Mouse (Mus musculus): ENCODE data around the gene Cox6b2. TPM values are rescaled to one million over a fixed set of nuclear protein-coding genes. Genes with fewer than 3 reads are reported as not detected.

Gene Cox6b2
- polyA plus RNA-seq, 1 experiment from 2014 or later, result 159 TPM

GRCm38 (mm10) chr7:4782759-4783158 lies 29.9 kb upstream of the Cox6b2 start, which contains the start of the genes Il11 and Tmem190:
Gene Il11 (minus strand): TSS chr7:4782859.
Gene Tmem190 (plus strand): TSS chr7:4782937.
- Histone ChIP-seq H3K4me1 (peaks cover 46% of the 10 kb centered on the region), H3K27ac (peak within 1 kb of the TSS; percentile 43; the same call in 1 of the 2 replicates), H3K36me3 (peaks cover 12% of the 10 kb centered on the region), H3K27me3 (replicated peaks) (peaks cover 52% of the 10 kb centered on the region), H3K4me3 (no peak within 1 kb of the TSS), H3K9me3 (replicated peaks) (no peaks in the 10 kb centered on the region), H3K4me2 (peak within 1 kb of the TSS; percentile 39), H3K9ac (peak within 1 kb of the TSS; percentile 47; the same call in 1 of the 2 replicates)
- ATAC-seq, result no peak
- WGBS (ENCODE audit: insufficient replicate concordance), result 71% methylated on average over 2 of the region's 2 CpGs

DNA sequence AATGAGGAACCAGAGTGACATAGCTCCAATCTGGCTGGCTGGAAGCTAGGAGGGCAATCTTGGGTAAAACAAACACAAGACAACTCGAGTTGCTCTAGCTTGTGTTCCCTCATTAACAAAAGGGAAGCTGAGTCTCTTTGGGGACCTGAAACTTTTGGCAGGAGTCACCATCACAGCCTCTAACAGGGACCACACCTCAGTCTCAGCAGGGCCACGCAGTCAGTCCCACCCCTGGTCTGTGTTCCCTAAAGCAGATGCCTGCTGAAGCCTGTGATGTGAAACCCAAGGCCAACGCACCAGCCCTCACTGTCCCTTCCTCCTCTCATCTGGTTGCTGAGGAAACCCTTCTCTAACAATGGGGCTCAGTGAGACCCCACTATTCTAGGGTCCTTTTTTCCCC lies 29.2 kb upstream of the Cox6b2 start:
- Histone ChIP-seq H3K36me3 (peaks cover 12% of the 10 kb centered on the region), H3K4me3 (no peak overlapping the region), H3K27ac (no peak overlapping the region), H3K9me3 (replicated peaks) (no peaks in the 10 kb centered on the region), H3K4me2 (no peak overlapping the region), H3K9ac (no peak overlapping the region), H3K27me3 (replicated peaks) (peaks cover 58% of the 10 kb centered on the region), H3K4me1 (peaks cover 43% of the 10 kb centered on the region)
- no peak for ATAC-seq
- WGBS (ENCODE audit: insufficient replicate concordance), result 41% methylated on average over 3 of the region's 3 CpGs

- Histone ChIP-seq H3K27me3 (replicated peaks) (peaks cover 80% of the 10 kb centered on the region), H3K9ac (no peak overlapping the region), H3K4me3 (no peak overlapping the region), H3K4me2 (0 out of 2 replicates have a peak overlapping the region, but pooled peaks have one; percentile 8), H3K27ac (no peak overlapping the region), H3K4me1 (peaks cover 43% of the 10 kb centered on the region), H3K9me3 (replicated peaks) (no peaks in the 10 kb centered on the region), H3K36me3 (peaks cover 10% of the 10 kb centered on the region)
- WGBS (ENCODE audit: insufficient replicate concordance), result 8% methylated on average over 5 of the region's 5 CpGs
- ATAC-seq, result no peak
These were observed 27.0 kb upstream of the Cox6b2 start for GRCm38 (mm10) chr7:4779921-4780320.

- no peak overlapping the region for H3K4me3 ChIP-seq
- ATAC-seq, result no peak
- H3K4me2 ChIP-seq, result peak overlapping the region; percentile 66; the same call in 1 of the 2 replicates
- H3K27ac ChIP-seq, result no peak overlapping the region
- H3K9me3 ChIP-seq (replicated peaks), result no peaks in the 10 kb centered on the region
- no peak overlapping the region for H3K9ac ChIP-seq
- H3K27me3 ChIP-seq (replicated peaks), result peaks cover 99% of the 10 kb centered on the region
- peaks cover 25% of the 10 kb centered on the region for H3K4me1 ChIP-seq
- no peaks in the 10 kb centered on the region for H3K36me3 ChIP-seq
- WGBS (ENCODE audit: insufficient replicate concordance), result 11% methylated on average over 17 of the region's 20 CpGs
These were observed 25.1 kb upstream of the Cox6b2 start for GRCm38 (mm10) chr7:4777851-4778637.

DNA sequence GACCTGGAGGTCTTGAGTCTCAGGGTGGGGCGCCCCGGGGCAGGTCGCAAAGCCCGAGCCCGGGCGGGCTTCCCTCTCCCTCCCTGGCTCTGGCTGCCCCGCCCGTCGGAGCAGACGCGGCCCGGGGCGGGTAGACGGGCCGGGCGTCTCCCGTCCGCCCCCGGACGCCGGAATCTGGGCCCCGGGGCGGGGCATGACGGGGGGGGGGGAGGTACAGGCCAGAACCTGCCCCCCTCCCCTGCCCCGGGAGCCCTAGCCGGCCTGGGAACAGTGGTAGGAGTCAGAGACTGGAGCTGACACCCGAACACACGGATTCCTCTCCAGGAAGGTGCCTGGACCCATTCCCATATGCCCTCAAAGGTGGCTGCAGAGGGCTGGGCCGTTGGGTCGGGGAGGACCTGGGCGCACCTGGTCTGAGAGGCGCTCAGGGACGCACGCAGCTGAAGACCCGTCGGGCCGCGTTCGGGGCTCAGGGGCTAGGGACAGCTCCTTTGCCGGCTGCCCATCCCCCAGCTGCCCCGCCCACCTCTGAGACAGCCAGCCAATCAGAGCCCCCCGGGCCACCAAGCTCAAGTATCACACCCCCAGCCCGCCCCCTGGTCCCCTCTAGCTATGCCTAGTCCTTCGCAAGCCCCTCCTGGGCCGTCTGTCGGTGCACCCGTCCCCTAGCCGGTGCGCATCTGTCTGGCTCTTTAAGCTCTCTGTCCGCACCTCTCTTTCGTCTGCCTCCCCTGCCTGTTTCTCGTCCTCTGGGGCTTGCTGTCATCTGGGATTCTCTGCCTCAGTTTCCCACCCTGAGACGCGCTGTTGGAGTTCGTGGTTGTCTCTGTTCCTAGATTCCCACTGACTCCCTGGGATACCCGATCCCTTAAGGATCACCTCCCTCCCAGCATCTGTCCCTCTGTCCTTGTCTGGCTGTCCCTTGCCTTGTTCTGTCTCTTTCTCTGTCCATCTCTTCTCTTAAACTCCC lies 24.3 kb upstream of the Cox6b2 start:
- Histone ChIP-seq H3K9ac (peak overlapping the region; percentile 17; the same call in 1 of the 2 replicates), H3K27ac (no peak overlapping the region), H3K27me3 (replicated peaks) (peaks cover 96% of the 10 kb centered on the region), H3K36me3 (no peaks in the 10 kb centered on the region), H3K9me3 (replicated peaks) (no peaks in the 10 kb centered on the region), H3K4me2 (peak overlapping the region; percentile 66), H3K4me1 (peaks cover 20% of the 10 kb centered on the region), H3K4me3 (peak overlapping the region; percentile 44)
- 2% methylated on average over 53 of the region's 56 CpGs for WGBS (ENCODE audit: insufficient replicate concordance)
- ATAC-seq, result peak; percentile 41

DNA sequence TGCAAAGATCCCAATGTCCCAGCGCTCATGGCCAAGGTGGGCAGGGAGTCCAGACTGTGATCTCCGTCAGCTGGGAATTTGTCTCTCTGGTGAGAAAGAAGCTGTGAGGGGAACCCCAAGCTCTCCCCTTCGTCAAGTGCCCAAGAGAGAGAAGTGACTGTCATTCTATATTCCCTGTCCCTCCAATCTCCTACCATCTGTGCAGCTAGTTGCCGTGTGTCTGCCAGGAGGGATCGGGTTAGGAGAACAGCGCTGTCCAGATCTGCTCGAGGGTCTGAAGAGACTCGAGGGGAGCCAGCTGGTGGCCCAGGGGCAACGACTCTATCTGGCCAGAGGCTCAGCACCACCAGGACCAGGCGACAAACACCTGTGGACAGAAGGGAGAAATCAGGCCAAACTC lies 23.2 kb upstream of the Cox6b2 start:
- Histone ChIP-seq H3K4me2 (no peak overlapping the region), H3K27me3 (replicated peaks) (peaks cover 96% of the 10 kb centered on the region), H3K36me3 (no peaks in the 10 kb centered on the region), H3K9ac (no peak overlapping the region), H3K4me3 (no peak overlapping the region), H3K9me3 (replicated peaks) (no peaks in the 10 kb centered on the region), H3K27ac (no peak overlapping the region), H3K4me1 (peaks cover 20% of the 10 kb centered on the region)
- 42% methylated on average over 10 of the region's 10 CpGs for WGBS (ENCODE audit: insufficient replicate concordance)
- no peak for ATAC-seq

DNA sequence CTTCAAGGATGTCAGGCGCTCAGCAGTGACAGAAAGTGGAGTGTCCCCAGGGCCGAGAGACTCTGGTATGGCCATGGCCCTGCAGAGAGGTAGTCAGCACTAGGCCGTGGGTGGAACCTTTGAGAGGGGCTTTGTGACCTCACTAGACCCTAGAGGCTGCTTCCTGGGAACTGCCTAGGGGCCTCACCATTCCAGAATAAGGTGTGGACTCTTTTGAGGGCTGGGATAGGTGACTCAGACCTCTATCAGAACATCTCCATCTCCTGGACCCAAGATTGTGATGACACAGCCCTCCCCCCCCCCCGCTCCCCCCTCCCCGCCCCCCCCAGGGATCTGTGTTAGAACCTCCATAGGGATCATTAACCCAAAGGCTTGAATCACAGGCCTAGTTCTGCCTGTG lies 18.3 kb upstream of the Cox6b2 start, which contains the start of gene Fam71e2:
Gene Fam71e2 (minus strand): TSS at position 101 of the 400 bp plus-strand sequence.
- 53% methylated on average over 3 of the region's 5 CpGs for WGBS (ENCODE audit: insufficient replicate concordance)
- H3K4me3 ChIP-seq, result no peak within 1 kb of the TSS
- no peak for ATAC-seq
- no peaks in the 10 kb centered on the region for H3K4me1 ChIP-seq
- H3K9me3 ChIP-seq (replicated peaks), result no peaks in the 10 kb centered on the region
- no peaks in the 10 kb centered on the region for H3K36me3 ChIP-seq
- H3K27ac ChIP-seq, result no peak within 1 kb of the TSS
- peaks cover 66% of the 10 kb centered on the region for H3K27me3 ChIP-seq (replicated peaks)
- H3K9ac ChIP-seq, result no peak within 1 kb of the TSS
- H3K4me2 ChIP-seq, result no peak within 1 kb of the TSS

DNA sequence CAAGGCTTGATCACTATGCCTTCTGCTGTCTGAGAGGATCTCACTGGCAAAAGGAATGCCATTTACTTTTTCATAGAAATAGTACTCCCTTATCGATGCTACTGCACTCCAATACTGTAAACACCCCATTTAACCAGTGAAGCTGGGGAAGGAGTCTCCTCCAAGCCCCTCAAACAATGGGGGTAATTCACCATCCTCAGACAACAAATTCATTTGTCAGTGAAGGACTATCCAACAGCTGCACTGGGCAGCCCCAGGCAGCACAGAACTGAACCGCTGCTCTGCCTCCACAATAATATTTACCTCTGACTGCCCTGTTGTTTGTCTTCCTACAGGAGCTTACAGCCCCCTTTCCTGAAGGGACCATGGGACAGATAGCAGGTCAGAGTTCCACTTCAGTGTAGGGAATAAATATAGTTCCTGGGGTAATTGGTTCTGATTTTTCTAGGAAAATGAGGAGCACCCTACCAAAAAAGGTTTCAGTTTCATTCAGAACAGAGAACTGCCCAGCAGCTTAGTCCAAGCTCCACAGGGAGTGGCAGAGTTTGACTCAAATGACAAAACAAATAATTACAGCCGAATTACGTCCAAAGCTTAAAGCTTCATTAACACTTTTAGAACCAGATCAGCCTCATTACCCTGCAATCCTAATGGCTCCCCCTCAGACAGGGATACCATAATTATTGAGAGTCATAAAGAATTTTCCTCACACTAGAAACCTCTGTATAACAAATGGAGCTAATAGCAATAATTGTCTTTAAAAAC lies 12.2 kb upstream of the Cox6b2 start:
- Histone ChIP-seq H3K27me3 (replicated peaks) (peaks cover 48% of the 10 kb centered on the region), H3K9me3 (replicated peaks) (no peaks in the 10 kb centered on the region), H3K27ac (no peak overlapping the region), H3K4me1 (no peaks in the 10 kb centered on the region), H3K4me2 (peak overlapping the region; percentile 2; the same call in 1 of the 2 replicates), H3K4me3 (no peak overlapping the region), H3K36me3 (no peaks in the 10 kb centered on the region), H3K9ac (no peak overlapping the region)
- 43% methylated on average over 4 of the region's 4 CpGs for WGBS (ENCODE audit: insufficient replicate concordance)
- ATAC-seq, result no peak

- H3K4me1 ChIP-seq, result no peaks in the 10 kb centered on the region
- no peaks in the 10 kb centered on the region for H3K36me3 ChIP-seq
- peaks cover 42% of the 10 kb centered on the region for H3K27me3 ChIP-seq (replicated peaks)
- no peak overlapping the region for H3K4me3 ChIP-seq
- whole genome bisulfite sequencing (ENCODE audit: insufficient replicate concordance), result 28% methylated on average over 1 of the region's 1 CpGs
- H3K9me3 ChIP-seq (replicated peaks), result peaks cover 7% of the 10 kb centered on the region; the same call in 1 of the 2 replicates
- H3K9ac ChIP-seq, result no peak overlapping the region
- no peak for ATAC-seq
- H3K4me2 ChIP-seq, result no peak overlapping the region
- H3K27ac ChIP-seq, result no peak overlapping the region
These were observed 6.8 kb upstream of the Cox6b2 start for GRCm38 (mm10) chr7:4759670-4760069.

GRCm38 (mm10) chr7:4751971-4752820 lies 698 bp downstream of the Cox6b2 start:
- Histone ChIP-seq H3K36me3 (peaks cover 27% of the 10 kb centered on the region), H3K27ac (peak overlapping the region; percentile 90), H3K9ac (peak overlapping the region; percentile 81), H3K4me1 (peaks cover 62% of the 10 kb centered on the region), H3K9me3 (replicated peaks) (peaks cover 7% of the 10 kb centered on the region; the same call in 1 of the 2 replicates), H3K27me3 (replicated peaks) (no peaks in the 10 kb centered on the region; the same call in 1 of the 2 replicates), H3K4me3 (peak overlapping the region; percentile 73), H3K4me2 (peak overlapping the region; percentile 94)
- WGBS (ENCODE audit: insufficient replicate concordance), result 2% methylated on average over 30 of the region's 30 CpGs
- peak; percentile 76 for ATAC-seq

Measured in liver, embryonic 12.5 days (tissue).